Mouse (Mus musculus) CH12.LX (cell line): Measurements from ENCODE around the gene Dnlz.

ENCODE experiments used
- CTCF ChIP-seq, 2 experiments: IDR thresholded peaks in 1 of 2; conservative IDR thresholded peaks in 1 of 2; 2 replicates each; pipeline ENCODE4 v1.5.1; 2011 to 2012; ENCODE audit warnings: low read depth in 2 of 2, low read length in 2 of 2, improper control_type of control experiment in 1 of 2, inconsistent platforms in 1 of 2, mild to moderate bottlenecking in 1 of 2, moderate library complexity in 1 of 2
- E2F4 ChIP-seq: IDR thresholded peaks from 2 replicates; pipeline ENCODE4 v1.6.1; 2011; ENCODE audit warnings: low read depth, low read length, improper control_type of control experiment; ENCODE audit not compliant: insufficient replicate concordance
- EP300 ChIP-seq: IDR thresholded peaks from 2 replicates; pipeline ENCODE4 v1.6.1; 2011; ENCODE audit warnings: low read length, improper control_type of control experiment
- MAFK ChIP-seq: IDR thresholded peaks from 2 replicates; pipeline ENCODE4 v1.6.1; 2011; ENCODE audit warnings: low read length, improper control_type of control experiment; ENCODE audit not compliant: insufficient replicate concordance
- MAX ChIP-seq: IDR thresholded peaks from 2 replicates; pipeline ENCODE4 v1.6.1; 2011; ENCODE audit warnings: low read length, improper control_type of control experiment
- MXI1 ChIP-seq: IDR thresholded peaks from 2 replicates; pipeline ENCODE4 v1.6.1; 2011; ENCODE audit warnings: mild to moderate bottlenecking, low read depth, low read length, improper control_type of control experiment
- POLR2A ChIP-seq: IDR thresholded peaks from 2 replicates; pipeline ENCODE4 v1.6.1; 2011; ENCODE audit warnings: low read depth, mild to moderate bottlenecking, improper control_type of control experiment, low read length
- SMC3 ChIP-seq: IDR thresholded peaks from 2 replicates; pipeline ENCODE4 v1.6.1; 2011; ENCODE audit warnings: low read depth, low read length, improper control_type of control experiment
- TBP ChIP-seq: conservative IDR thresholded peaks from 2 replicates; pipeline ENCODE4 v1.6.1; 2011; ENCODE audit warnings: low read depth, low read length, improper control_type of control experiment
- ZMIZ1 ChIP-seq: IDR thresholded peaks from 2 replicates; pipeline ENCODE4 v1.6.1; 2012; ENCODE audit warnings: low read depth, mild to moderate bottlenecking, inconsistent platforms, low read length, improper control_type of control experiment
- ZNF384 ChIP-seq: IDR thresholded peaks from 2 replicates; pipeline ENCODE4 v1.6.1; 2012; ENCODE audit warnings: low read depth, low read length, improper control_type of control experiment, inconsistent platforms

GRCm38 (mm10) chr2:26330702-26331101 is 21.2 kb downstream of the Dnlz start:
- no peak for TF ChIP-seq MAX
- TF ChIP-seq ZMIZ1: no peak
- TF ChIP-seq POLR2A: no peak
- TF ChIP-seq CTCF (conservative IDR thresholded peaks at IDR 0.05 in 1 of 2, IDR thresholded peaks at IDR 0.05 in 1 of 2; ENCODE audit: low read depth in 2 of 2, low read length in 2 of 2): no peak
- TF ChIP-seq E2F4: no peak
- TF ChIP-seq EP300: no peak
- TF ChIP-seq ZNF384: no peak
- TF ChIP-seq MXI1: no peak
- no peak for TF ChIP-seq TBP
- TF ChIP-seq SMC3: no peak
- no peak for TF ChIP-seq MAFK
